Mouse (Mus musculus) frontal cortex, adult (tissue): ENCODE data around the gene Map3k19.

Experiments
- ATAC-seq: cut with Nextera tagmentation; 2 replicates; pipeline ENCODE4 v1.9.2; 2017; ENCODE audit warnings: mild to moderate bottlenecking, moderate library complexity, mixed read lengths; ENCODE audit not compliant: low TSS enrichment

Map3k19 gene

DNA sequence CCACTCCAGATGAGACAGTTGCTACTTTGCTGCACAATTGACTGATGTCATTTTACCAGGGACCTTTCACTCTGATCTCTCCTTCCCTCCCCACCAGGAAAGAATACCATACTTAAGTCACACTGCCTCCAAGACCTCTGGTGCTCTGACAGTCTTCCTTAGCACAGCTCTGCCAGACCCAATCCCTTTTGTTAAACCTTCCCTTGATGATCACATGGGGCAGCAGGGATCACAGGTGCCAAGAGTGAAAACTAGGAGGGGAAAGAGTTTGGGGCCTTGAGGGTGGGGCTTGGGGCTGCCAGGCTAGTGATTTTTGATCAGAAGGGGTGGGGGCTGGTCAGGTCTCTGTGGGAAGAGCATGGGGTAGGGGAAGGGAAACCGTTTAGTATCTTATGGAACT lies 58.1 kb downstream of the Map3k19 start:
- no peak for ATAC-seq

DNA sequence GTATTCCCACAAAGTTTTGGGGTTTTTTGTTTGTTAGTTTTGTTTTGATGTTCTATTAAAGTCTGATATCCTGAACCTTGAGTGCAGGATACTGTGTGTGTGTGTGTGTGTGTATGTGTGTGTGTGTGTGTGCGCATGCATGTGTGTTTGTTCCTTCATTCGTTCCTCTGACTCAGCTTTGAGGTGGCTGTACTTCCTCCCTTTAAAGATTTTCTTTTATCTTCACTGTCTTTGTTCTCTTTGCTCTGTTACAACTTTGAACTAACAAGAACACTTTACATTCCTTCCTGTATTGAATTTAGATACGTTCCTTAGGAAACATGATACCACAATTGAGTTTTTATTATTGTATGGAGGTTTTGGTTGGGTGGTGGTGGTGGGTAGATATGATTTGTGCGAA lies 58.5 kb downstream of the Map3k19 start:
- no peak for ATAC-seq

DNA sequence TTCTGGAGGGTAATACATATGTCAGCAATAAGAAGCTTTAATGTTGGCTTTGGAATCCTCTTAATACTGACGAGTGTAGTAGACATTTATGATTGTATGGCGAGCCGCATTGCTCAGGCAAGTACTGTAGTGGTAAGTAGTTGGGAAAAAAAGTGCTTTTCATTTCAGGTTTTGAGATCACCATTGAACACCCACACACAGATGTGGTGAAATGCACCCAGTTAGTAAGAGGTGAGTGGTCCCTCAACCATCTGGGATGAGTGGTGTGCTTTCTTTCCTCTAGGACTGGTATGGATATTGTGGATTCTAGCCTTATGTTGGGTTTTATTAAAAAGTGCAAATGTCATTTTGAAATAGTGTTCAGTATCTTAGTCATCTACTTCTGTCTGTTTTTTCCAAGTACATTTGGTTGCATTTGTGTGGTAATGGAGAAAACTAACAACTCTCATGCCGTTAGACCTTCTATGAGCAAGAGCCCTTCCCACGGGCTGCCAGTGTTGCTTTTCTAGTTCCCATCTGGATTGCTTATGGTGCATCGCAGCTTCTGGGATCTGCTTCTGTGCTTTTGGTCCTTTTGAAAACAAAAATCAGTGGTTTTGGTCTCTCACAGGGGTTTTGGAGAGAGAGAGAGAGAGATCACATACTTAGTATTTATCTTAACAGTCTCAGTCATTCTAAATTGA lies 59.6 kb downstream of the Map3k19 start:
- ATAC-seq, result peak; percentile 86

DNA sequence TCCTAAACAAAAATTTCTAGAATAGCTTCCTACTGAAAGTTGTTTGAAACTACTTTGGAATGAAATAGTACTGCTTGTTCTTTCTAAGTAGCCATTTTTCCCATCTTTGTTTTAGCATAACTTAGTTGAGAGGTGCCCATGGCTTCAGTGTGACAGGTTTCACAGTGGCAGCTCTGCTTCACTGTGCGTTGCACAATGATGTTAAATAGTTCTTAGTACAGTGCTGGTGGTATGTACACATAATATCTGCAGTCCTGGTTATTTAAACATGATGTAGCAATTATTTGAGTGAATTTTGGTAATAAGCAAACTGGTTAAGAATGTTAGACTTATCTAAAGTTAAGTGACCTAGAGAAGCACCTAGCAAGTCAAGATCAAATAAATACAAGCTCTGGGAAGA lies 61.4 kb downstream of the Map3k19 start:
- ATAC-seq, result no peak

DNA sequence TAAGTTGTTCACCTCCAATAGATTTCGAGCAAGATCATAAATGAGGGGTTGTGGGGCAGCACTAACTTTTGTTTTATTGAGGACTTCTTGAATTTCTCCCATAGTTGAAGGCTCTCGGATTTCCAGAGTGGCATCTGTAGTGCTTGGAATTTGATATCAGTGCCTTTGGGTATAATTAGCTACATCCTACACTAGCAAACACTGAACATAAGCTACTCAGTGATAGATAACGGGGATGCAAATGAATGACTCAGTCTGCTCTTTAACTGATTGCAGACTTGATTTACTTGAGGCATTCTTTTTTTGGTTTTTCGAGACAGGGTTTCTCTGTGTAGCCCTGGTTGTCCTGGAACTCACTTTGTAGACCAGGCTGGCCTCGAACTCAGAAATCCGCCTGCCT lies 65.9 kb downstream of the Map3k19 start:
- peak; percentile 60; the same call in 1 of the 2 replicates for ATAC-seq

DNA sequence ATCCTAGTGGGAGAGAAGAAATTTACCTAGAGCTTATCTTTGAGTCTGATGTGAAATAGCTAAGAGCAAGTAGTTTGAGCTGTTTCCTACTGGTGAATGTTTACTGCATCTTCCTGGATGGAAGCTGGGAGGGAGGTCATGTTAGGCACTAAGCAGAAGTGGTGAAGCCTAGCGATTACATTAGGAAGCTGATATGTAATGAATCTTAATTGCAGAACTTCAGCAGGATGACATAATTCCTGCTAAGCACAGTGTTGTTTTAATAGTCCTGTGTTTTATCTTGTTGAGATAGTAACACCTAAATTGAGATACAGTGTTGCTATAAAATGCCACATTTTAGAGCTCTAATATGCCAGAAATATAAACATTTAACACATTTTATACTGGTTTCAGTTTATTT lies 68.9 kb downstream of the Map3k19 start:
- ATAC-seq, result no peak

DNA sequence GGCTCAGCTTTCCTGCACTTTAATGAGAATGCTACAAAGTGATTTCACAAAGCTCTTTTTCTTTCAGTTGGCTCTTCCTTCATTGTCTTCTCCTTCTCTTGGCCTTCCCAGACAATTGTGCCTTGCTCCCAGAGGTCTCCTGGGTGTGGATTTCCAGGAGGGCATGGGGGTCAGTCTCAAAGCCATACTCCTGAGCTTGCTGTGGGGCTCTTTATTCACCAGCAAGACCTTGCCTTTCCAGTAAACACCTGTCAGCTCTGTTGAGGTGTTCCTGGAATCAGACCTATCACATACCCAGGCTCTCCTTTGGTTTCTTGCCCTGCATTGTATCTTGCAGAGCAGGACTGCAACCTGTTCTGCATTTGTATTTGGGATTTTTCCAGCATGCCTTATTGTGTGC lies 71.0 kb downstream of the Map3k19 start:
- no peak for ATAC-seq

DNA sequence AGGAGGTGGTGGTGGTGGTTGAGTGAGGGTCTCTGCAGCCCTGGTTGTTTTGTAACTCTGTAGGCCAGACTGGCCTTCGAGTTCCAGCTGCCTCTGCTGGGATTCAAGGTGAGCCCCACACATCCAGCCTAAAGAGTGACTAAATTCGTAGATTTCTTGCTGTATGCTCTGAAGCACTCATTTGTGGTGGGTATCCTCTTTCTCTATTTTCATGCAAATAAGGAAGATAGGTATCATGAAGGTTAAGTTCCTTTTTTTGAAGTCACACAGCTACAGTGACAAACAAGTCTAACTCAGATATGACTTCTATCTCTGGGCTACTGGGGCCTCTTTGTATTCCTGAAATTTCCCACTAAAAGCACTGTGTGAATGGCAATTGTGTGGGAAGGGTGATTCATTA lies 74.0 kb downstream of the Map3k19 start:
- no peak for ATAC-seq

DNA sequence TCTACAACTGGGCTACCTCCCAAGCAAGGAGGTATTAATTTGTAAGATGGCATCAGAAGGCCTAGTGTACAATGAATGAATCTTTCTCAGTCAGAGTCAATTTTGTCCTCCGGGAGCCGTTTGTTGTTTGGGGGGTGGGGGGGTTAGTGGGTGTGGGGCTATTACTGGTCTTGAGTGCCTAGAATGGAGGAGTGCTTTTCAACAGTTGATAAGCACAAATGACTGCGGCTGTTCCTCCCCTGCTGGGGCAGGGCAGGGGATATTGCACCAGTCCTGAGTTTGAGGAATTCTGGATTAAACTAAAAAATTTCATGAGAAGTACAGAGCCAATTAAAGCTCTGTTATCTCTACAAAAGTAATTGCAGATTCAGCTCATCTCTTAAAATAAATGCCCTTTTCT lies 74.7 kb downstream of the Map3k19 start:
- ATAC-seq, result no peak

DNA sequence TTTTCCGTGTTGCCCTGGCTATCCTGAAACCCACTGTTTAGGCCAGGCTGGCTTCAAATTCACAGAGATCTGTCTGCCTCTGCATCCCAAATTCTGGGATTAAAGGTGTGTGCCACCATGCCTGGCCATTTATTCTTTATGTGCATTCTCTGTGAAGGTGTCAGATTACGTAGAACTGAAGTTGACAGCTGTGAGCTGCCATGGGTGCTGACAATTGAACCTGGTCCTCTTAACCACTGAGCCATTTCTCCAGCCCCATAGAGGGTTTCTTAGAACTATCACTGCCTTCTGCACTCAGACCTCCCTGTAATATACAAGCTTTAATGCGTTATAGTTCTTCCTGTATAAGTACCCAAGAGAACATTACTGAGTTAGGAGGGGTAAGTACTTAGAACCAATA lies 76.2 kb downstream of the Map3k19 start:
- no peak for ATAC-seq

DNA sequence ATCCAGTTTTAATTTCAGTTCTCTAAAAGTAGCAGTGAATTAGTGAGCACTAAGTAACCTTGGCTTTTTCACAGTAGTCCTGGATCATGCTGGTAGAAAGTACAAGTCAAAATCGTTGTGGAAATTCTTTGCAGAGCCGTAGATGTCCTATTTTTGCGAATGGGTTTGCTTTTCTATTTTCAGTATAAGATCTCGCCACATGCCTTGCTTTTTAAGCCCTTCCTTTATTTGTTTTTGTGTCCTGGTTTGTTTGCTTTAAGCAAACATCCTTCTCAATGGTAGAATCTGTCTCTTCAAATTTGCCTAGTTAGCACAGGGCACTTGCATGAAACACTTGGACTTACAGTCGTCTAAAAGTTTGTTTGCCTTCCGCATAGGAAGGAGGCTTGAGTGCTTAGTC lies 78.6 kb downstream of the Map3k19 start:
- no peak for ATAC-seq

DNA sequence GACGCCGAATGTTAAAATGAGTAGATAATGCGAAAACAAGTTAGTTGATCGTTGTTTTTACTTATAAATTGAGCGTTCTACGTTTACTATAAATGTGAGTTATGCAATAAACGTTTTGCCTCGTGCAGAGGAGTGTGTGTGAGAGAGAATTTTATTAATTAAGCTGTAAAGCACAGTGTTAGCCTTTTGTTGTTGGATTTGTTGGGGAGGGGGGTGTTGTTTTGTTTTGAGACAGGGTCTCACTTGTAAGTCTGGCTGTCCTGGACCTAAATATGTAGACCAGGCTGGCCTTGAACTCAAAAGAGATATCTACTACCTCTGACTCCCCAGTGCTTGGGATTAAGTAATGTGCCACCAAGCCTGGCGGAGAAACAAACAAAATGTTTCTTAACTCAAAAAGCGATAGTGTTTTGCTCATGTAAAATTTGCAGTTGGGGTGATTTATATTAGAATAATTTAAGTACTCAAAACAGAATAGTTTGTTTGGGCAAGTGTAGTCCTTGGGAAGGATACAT lies 79.6 kb downstream of the Map3k19 start:
- no peak for ATAC-seq

DNA sequence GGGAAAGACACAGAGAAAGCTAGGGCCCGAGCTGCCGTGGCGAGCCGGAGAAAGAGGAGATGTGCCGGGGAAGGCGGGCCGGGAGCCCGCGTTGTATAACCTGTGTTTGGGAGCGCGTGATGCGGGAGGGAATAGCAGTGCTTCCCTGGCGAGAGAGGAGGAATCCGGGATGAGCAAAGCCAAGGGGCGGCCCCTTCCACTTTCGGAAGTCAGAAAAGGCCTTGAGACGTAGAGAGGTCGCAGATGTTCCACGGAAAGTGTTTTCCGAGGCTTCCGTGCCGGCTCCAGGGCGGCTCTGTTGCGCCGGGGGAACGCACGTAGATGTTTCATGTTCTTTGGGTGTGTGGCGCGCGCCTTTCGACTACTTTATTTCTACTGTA lies 80.3 kb downstream of the Map3k19 start:
- peak; percentile 54 for ATAC-seq

DNA sequence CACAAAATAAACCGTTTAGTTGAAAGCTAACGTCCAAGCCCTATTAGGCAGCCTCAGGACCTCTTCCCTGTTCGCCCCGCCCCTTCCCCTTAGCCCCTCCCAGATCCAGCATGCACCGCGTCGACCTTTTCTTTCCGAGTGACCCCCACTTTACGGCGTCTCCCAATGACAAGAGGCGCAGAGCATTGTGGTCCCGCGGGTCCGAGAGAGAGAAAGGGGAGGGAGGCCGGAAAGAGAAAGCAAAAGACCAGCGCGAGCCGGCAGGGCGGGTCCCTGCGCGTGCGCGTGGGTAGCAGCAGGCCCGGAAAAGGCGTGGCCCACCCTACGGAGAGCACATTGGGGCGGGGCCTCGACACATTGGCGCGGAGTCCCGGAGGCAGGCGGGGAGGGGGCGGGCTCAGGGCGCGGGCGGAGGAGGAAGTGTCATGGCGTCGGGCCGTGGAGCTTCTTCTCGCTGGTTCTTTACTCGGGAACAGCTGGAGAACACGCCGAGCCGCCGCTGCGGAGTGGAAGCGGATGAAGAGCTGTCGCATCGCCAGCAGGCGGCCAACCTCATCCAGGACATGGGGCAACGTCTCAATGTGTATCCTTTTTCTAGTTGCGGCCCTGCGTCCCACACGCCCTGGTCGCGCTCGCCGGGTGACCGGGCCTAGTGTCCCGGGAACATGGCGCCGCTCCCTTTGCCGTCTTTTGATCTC lies 80.9 kb downstream of the Map3k19 start, which contains the start of gene Ccnt2:
Gene Ccnt2, plus strand, starts transcription at position 362 of the 698 bp plus-strand sequence.
- peak; percentile 96 for ATAC-seq

DNA sequence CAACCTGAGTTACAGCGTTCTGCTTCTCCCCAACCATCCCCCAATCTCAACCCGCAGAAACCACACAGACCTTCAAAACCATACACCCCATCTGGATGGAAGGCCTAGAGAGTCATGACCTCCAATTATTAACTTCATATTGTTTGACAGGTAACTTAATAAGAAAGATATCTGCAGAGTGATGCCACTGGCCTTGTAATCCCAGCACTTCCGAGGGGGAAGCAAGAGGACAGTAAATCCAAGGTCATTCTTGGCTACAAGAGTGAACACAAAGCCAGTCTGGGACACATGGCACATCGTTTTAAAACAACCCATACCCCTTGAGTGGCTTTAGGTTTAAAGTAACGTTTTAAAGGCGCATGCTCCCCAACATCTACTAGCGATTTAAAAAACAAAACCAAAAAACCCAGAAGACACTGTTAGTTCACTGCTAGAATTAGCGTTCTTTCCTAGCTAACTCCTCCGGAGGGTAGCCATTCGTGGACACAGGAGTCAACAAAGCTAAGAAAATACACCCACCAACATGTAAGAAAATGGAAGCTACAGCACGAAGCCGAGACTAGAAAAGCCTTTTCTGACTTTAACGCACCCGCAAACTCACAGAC lies 81.5 kb downstream of the Map3k19 start:
- ATAC-seq, result peak; percentile 14

DNA sequence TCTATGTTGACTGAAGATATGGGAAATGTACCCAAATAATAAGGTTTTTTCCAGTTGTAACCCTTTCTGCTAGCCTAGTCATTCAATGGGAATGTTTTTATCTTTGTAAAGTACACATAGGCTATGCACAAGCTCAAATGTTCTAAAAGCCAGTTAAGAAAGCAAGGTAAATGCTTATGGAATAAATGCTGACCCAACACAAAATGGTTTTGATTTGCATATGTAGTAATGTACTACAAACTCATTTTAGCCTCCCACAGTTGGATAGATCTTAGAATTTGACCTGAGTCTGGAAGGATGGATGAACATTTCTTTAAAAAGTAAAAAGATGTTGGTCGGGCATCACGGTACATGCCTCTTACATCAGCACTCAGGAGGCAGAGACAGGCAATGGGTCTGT lies 88.1 kb downstream of the Map3k19 start:
- no peak for ATAC-seq

DNA sequence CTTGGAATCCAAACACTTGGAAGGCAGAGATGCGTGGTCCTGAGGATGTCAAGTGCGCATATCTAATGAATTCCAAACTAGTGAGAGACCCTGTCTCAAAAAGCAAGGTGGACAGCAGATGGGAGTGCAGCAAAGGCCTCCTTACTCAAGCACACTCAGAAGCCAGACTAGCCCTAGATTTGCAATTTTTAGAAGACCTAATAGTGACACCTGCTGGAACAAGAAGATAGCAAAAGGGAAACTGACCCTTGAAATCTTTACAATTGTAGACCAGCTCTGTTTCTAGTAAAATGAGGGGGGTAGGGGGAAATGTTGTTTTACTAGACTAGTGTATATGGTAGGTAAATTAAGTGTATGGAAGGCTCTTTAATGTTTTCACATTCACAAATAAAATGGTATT lies 89.4 kb downstream of the Map3k19 start:
- no peak for ATAC-seq
